Mouse (Mus musculus): ENCODE measurements around the gene Foxn1. TPM values are rescaled to one million over a fixed set of nuclear protein-coding genes. Genes with fewer than 3 reads are reported as not detected.

Gene Foxn1
- polyA plus RNA-seq, 1 experiment from 2014 or later: not detected

DNA sequence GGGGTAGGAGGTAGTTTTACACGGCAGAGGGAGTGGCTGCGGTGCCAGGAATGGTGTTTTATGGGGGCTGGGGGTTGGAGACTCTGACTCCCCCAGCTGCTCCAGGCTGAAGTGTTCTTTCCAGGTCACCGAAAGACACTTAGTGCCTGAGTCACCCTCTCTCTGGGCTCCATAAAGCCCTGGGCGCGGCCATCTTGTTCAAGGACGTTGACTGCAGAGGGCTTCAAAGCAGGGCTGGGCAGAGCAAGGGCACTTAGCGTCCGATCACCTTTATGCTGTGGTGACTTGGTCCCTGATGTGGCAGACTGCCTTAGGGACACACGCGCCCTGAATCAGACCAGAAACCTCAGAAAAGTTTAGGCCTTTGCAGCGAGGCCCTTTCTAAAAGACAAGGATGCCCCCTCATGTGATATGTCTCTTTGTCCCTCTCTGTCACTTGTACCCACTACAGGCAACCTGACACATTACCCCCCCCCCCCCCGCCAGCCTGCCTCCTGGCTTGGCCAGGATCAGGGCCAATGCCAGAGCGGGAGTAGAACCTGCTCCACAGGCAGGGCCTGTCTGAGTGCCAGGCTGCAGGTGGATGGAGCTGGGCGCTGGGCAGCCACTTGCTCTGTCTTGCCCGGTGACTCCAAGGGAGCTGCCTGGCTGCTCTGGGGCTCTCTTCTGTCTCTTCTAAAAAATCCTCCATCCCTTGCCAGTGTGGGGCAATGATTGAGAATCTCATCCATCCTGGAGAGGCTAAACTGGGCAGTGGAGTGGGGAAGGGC lies 18.7 kb downstream of the Foxn1 start:
- no peak for ATAC-seq
- WGBS: 92% methylated on average over 15 of the region's 15 CpGs

DNA sequence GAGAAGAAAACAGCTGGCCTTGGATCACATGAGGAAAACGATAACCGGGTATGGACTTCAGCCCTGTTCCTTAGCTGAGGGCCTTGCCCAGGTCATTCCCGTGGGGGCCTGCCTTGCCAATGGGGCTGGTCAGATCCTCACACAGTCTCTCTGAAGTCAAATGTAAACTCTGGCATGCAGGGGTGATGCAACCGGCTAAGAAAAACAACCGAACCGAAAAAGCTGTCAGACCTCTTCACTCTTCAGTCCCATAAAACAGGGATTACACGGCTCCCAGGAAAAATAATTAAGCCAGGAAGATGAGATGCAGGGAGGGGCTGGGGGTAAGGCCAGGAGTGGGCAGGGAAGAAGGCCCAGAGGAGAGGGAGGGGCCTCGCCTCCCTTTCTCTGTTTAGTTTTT lies 22.3 kb downstream of the Foxn1 start:
- no peaks in the 10 kb centered on the region for H3K27me3 ChIP-seq (replicated peaks; ENCODE audit: control insufficient read depth, insufficient read depth, low read length)
- ATAC-seq: no peak
- no peak overlapping the region for H3K4me3 ChIP-seq (ENCODE audit: low read length)
- H3K4me2 ChIP-seq (ENCODE audit: low read length): no peak overlapping the region
- no peak overlapping the region for H3K9ac ChIP-seq (ENCODE audit: low read depth, low read length)
- 58% methylated on average over 8 of the region's 8 CpGs for WGBS
- peaks cover 2% of the 10 kb centered on the region; the same call in 1 of the 2 replicates for H3K4me1 ChIP-seq (ENCODE audit: control insufficient read depth, insufficient read depth, low read depth, low read length)
- H3K27ac ChIP-seq (ENCODE audit: low read depth, low read length): no peak overlapping the region
- H3K36me3 ChIP-seq (ENCODE audit: control insufficient read depth, insufficient read depth, low read length): no peaks in the 10 kb centered on the region
- H3K9me3 ChIP-seq (ENCODE audit: control insufficient read depth, low read length): no peaks in the 10 kb centered on the region

More for the DNA sequence above, 18.7 kb downstream of the Foxn1 start:
- no peak overlapping the region for H3K4me2 ChIP-seq (ENCODE audit: low read length)
- no peaks in the 10 kb centered on the region for H3K9me3 ChIP-seq (ENCODE audit: control insufficient read depth, low read length)
- no peaks in the 10 kb centered on the region for H3K27me3 ChIP-seq (replicated peaks; ENCODE audit: control insufficient read depth, insufficient read depth, low read length)
- no peaks in the 10 kb centered on the region for H3K4me1 ChIP-seq (ENCODE audit: control insufficient read depth, insufficient read depth, low read depth, low read length)
- H3K27ac ChIP-seq (ENCODE audit: low read depth, low read length): no peak overlapping the region
- no peak overlapping the region for H3K9ac ChIP-seq (ENCODE audit: low read depth, low read length)
- no peaks in the 10 kb centered on the region for H3K36me3 ChIP-seq (ENCODE audit: control insufficient read depth, insufficient read depth, low read length)
- H3K4me3 ChIP-seq (ENCODE audit: low read length): no peak overlapping the region

DNA sequence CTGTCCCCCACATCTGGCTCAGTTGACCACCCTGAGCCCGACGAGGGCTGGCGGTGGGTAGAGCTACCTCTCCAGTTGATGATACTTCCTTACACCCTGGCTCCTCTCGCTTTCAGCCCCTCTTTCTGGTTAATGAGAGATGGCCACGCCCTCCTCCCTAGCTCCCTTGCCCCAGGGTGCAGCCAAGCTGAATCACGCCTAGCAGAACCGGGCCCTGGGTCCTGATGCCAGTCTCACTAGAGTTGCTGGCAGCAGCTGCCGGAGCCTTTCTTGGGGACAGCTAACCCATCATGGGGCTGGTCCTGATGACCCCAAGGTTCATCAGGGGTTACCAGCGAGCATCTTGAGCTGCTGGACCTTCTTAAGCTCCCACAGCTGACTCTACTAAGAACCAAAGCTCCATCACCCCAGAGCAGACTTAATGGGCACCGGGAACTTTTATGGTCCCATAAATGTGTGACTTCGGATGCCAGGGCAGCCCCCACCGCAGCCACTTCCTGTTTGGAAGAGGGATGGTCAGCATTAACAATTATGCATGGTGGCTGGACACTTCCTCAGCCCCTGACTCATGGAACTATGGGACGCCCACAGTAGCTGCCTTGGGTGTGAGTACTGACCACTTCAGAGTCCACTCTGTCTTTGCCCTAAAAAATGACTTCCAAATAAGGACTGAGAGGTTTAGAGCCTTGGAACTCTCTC lies 22.9 kb downstream of the Foxn1 start:
- Histone ChIP-seq H3K27me3 (replicated peaks; ENCODE audit: control insufficient read depth, insufficient read depth, low read length) (no peaks in the 10 kb centered on the region), H3K36me3 (ENCODE audit: control insufficient read depth, insufficient read depth, low read length) (no peaks in the 10 kb centered on the region), H3K9me3 (ENCODE audit: control insufficient read depth, low read length) (no peaks in the 10 kb centered on the region), H3K4me3 (ENCODE audit: low read length) (no peak overlapping the region), H3K27ac (ENCODE audit: low read depth, low read length) (no peak overlapping the region), H3K4me1 (ENCODE audit: control insufficient read depth, insufficient read depth, low read depth, low read length) (peaks cover 2% of the 10 kb centered on the region; the same call in 1 of the 2 replicates), H3K4me2 (ENCODE audit: low read length) (no peak overlapping the region), H3K9ac (ENCODE audit: low read depth, low read length) (no peak overlapping the region)
- 79% methylated on average over 13 of the region's 13 CpGs for WGBS
- ATAC-seq: no peak

DNA sequence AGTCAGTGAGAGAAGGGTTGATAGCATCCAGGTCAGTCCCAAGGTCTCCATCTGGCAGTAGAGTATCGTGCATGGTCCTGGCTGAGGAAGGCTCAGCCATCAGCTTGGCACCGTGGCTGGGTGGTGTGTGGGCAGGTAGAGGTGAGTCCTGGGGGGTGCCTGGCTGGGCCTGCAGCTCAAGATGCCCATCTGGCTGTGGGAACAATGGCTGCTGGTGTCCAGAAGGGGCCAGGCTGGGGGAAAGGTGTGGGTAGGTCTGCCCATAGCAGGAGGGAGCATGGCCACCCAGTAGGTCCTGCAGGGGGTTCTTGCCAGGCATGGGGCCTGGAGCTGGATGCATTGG lies 25.6 kb downstream of the Foxn1 start:
- Histone ChIP-seq H3K27me3 (replicated peaks; ENCODE audit: control insufficient read depth, insufficient read depth, low read length) (no peaks in the 10 kb centered on the region), H3K27ac (ENCODE audit: low read depth, low read length) (no peak overlapping the region), H3K9me3 (ENCODE audit: control insufficient read depth, low read length) (no peaks in the 10 kb centered on the region), H3K36me3 (ENCODE audit: control insufficient read depth, insufficient read depth, low read length) (no peaks in the 10 kb centered on the region), H3K4me3 (ENCODE audit: low read length) (no peak overlapping the region), H3K4me1 (ENCODE audit: control insufficient read depth, insufficient read depth, low read depth, low read length) (peaks cover 2% of the 10 kb centered on the region; the same call in 1 of the 2 replicates), H3K4me2 (ENCODE audit: low read length) (peak overlapping the region; percentile 57; the same call in 1 of the 2 replicates), H3K9ac (ENCODE audit: low read depth, low read length) (no peak overlapping the region)
- 66% methylated on average over 2 of the region's 2 CpGs for WGBS
- ATAC-seq: no peak

DNA sequence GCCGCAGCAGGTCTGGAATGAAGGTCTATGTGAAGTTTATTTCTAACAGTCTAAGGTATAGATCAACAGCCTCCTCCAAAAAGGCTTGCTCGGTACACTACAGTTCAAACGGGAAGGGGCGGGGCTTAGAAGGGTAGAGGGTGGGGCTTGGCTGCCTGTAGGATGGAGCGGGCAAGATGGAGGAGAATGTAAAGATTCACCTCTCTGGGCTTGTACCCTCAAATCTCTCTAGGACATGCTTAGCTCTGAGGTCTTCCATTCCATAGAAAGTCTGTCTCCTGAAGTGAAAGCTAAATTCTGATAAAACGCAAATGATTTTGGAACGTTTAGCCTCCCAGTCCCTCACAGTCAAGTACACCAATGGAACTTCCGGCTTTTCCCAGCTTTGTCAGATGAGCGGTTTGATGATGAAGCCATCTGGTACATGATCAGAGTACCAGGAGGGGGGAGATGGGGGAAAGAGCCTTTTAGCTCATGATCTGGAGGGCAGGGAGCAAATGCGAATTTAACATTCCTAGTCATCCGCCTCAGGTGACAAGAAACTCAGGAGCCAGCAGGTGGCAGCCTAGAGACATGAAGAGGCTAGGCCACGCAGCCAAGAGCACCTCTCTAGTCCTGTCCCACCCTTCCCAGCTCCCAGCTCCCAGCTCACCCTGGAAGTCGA lies 26.1 kb downstream of the Foxn1 start:
- H3K9ac ChIP-seq (ENCODE audit: low read depth, low read length): 0 out of 2 replicates have a peak overlapping the region, but pooled peaks have one; percentile 35

DNA sequence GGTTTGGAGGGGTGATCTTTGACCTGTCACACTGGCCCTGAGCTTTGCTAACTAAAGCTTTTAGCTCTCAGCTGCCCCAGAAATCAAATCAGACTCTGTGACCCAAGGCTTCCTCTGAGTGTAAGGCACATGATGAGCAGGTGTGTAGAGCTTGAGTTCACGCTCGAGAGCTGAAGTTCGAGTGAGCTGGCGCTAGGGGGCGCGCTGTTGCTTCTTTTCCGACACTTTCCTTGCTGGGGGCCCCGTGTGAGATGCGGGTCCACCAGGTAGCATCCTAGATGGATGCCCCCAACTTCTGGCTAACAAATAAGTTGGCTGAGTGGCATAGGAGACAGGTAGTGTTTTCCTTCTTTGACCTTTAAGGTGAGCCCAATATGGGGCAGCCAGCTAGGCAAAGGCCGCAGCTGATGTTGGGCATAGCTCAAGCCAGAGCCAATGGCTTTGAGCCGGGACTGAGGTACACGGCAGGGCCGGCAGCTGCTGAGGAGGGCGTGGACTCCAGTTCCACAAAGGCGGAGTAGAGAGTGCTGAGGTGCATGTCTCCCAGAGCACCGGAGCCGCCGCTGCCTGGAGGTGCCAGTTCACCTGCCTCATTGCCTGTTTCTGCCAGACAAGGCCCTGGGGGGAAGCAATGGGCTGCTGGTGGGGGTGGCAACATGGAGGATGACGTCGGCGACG lies 27.9 kb downstream of the Foxn1 start:
- H3K4me3 ChIP-seq (ENCODE audit: low read length): no peak overlapping the region
- H3K27ac ChIP-seq (ENCODE audit: low read depth, low read length): no peak overlapping the region
- H3K9me3 ChIP-seq (ENCODE audit: control insufficient read depth, low read length): no peaks in the 10 kb centered on the region
- peaks cover 2% of the 10 kb centered on the region; the same call in 1 of the 2 replicates for H3K4me1 ChIP-seq (ENCODE audit: control insufficient read depth, insufficient read depth, low read depth, low read length)
- 15% methylated on average over 21 of the region's 22 CpGs for WGBS
- no peaks in the 10 kb centered on the region for H3K27me3 ChIP-seq (replicated peaks; ENCODE audit: control insufficient read depth, insufficient read depth, low read length)
- no peak overlapping the region for H3K4me2 ChIP-seq (ENCODE audit: low read length)
- no peak for ATAC-seq
- no peak overlapping the region for H3K9ac ChIP-seq (ENCODE audit: low read depth, low read length)
- H3K36me3 ChIP-seq (ENCODE audit: control insufficient read depth, insufficient read depth, low read length): no peaks in the 10 kb centered on the region

More for the DNA sequence above, 26.1 kb downstream of the Foxn1 start:
- H3K9me3 ChIP-seq (ENCODE audit: control insufficient read depth, low read length): no peaks in the 10 kb centered on the region
- H3K4me2 ChIP-seq (ENCODE audit: low read length): peak overlapping the region; percentile 57
- peaks cover 2% of the 10 kb centered on the region; the same call in 1 of the 2 replicates for H3K4me1 ChIP-seq (ENCODE audit: control insufficient read depth, insufficient read depth, low read depth, low read length)
- H3K27me3 ChIP-seq (replicated peaks; ENCODE audit: control insufficient read depth, insufficient read depth, low read length): no peaks in the 10 kb centered on the region
- 12% methylated on average over 13 of the region's 13 CpGs for WGBS
- H3K4me3 ChIP-seq (ENCODE audit: low read length): peak overlapping the region; percentile 18
- ATAC-seq: peak; percentile 67
- no peaks in the 10 kb centered on the region for H3K36me3 ChIP-seq (ENCODE audit: control insufficient read depth, insufficient read depth, low read length)
- no peak overlapping the region for H3K27ac ChIP-seq (ENCODE audit: low read depth, low read length)

DNA sequence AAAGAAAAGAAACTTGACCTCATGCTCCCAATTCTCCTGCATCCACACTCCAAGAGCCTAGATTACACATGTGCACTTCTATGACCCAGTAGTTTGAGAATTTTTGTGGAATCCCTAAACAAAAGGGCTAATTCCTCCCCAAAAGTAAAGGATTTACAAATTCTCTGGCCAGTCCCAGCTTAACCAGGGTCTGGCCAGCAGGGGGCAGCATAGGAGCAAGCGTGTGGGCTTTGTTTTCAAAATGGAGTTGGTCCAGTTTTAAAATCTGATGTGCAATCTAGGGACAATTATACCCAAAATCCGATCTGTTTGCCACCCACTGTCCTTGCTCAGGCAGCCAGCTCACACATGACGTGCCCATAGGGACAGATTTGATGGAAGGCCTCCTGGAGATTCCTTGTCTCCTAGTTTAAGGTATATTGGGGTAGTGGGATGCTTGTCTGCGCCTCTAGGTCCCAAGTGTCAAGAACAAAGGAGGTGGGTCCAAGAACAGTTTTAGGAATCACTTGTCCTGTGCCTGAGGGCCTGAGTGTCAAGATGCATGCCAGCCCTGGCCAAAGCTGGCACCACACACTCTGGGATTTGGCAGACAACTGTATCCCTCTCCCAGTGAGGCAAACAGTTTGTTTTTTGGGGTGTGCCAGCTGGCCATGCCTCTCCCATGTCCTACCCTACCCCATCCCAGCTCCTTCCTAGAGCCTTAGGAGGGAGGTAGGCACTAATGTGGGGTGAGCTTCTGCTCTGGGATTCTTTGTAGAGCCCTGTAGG lies 30.7 kb downstream of the Foxn1 start:
- H3K9me3 ChIP-seq (ENCODE audit: control insufficient read depth, low read length): no peaks in the 10 kb centered on the region
- H3K36me3 ChIP-seq (ENCODE audit: control insufficient read depth, insufficient read depth, low read length): no peaks in the 10 kb centered on the region
- no peak overlapping the region for H3K4me3 ChIP-seq (ENCODE audit: low read length)
- no peak overlapping the region for H3K27ac ChIP-seq (ENCODE audit: low read depth, low read length)
- ATAC-seq: peak; percentile 56; the same call in 1 of the 2 replicates
- H3K4me1 ChIP-seq (ENCODE audit: control insufficient read depth, insufficient read depth, low read depth, low read length): peaks cover 2% of the 10 kb centered on the region; the same call in 1 of the 2 replicates
- H3K27me3 ChIP-seq (replicated peaks; ENCODE audit: control insufficient read depth, insufficient read depth, low read length): no peaks in the 10 kb centered on the region
- no peak overlapping the region for H3K4me2 ChIP-seq (ENCODE audit: low read length)
- WGBS: 29% methylated on average over 4 of the region's 4 CpGs
- H3K9ac ChIP-seq (ENCODE audit: low read depth, low read length): no peak overlapping the region

DNA sequence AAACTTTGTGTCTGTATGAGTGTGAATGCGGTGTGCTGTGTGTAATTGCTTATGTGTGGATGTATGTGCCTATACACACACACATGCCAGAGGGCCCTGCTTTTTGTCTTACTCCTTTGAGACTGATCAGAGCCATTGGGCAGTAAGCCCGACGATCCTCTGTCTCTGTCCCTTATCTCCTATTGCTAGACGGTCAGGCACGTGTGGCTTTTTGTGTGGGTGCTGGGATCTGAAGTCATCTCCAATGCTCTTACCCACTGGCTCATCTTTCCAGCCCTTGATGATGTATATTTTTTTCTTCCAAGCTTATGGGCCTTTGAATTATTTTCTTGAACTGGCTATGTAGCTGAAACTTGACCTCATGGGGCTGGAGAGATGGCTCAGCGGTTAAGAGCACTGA lies 31.5 kb downstream of the Foxn1 start:
- H3K4me1 ChIP-seq (ENCODE audit: control insufficient read depth, insufficient read depth, low read depth, low read length): peaks cover under 1% of the 10 kb centered on the region; the same call in 1 of the 2 replicates
- H3K36me3 ChIP-seq (ENCODE audit: control insufficient read depth, insufficient read depth, low read length): no peaks in the 10 kb centered on the region
- no peak overlapping the region for H3K4me2 ChIP-seq (ENCODE audit: low read length)
- H3K4me3 ChIP-seq (ENCODE audit: low read length): no peak overlapping the region
- H3K27me3 ChIP-seq (replicated peaks; ENCODE audit: control insufficient read depth, insufficient read depth, low read length): no peaks in the 10 kb centered on the region
- ATAC-seq: no peak
- WGBS: 88% methylated on average over 6 of the region's 6 CpGs
- no peak overlapping the region for H3K9ac ChIP-seq (ENCODE audit: low read depth, low read length)
- no peak overlapping the region for H3K27ac ChIP-seq (ENCODE audit: low read depth, low read length)
- H3K9me3 ChIP-seq (ENCODE audit: control insufficient read depth, low read length): no peaks in the 10 kb centered on the region
